Mouse (Mus musculus): ENCODE results near the gene Scfd2.

The Scfd2 gene

DNA sequence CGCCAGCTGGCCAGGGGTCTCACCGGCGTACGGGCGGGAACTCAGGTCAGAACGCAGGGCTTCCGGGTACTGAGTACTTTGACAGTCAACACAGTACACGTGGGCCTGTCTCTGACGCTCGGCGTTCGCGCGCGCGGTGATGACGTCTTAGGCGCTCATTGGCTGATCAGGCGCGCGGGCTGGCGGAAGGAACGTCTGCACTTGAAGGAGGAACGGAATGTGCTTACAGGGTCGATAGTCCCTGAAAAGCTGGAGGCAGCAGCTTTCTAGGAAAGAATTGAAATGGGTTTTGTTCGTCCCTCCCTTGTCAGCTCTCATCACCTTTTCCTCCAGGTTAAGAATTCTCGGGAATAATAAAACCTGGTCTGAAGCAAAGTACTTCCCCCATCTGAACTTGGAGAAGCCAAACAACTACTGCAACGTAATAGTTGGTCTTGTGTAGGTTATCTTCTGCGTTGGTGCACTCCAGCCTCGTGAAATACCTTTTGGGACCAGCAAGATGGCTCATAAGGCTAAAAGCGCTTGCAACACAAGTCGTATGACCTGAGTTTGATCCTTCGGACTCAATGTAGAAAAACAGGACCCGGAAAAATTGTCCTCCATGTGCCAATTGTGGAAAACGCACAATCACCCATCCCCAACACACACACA is at the start of gene Scfd2:
Gene Scfd2 (minus strand): TSS at position 130 of the 651 bp plus-strand sequence.
- DNase-seq (ENCODE audit: low read depth, low spot score): peak; percentile 98

DNA sequence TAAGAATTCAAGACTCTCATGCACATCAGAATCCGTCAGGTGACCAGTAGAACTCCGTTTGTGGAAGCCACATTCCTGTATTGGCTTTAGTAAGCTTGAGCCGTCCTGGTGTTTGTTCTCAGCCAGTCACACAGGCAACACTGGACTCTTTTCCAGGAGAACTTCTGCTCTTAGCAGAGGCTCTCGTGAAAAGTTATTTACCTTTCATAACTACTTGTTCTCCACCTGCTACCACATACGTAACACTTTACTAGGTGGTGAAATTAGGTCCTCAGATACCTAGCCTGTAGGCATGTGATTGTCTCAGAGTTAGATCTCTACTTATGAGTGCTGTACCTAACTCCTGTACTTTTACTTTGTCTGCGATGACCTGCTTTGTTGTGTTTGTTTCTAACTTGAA is 40.2 kb upstream of the Scfd2 start:
- DNase-seq (ENCODE audit: low read depth, low spot score): no peak

GRCm38 (mm10) chr5:74561151-74561550 is 29.6 kb upstream of the Scfd2 start:
- no peak for DNase-seq (ENCODE audit: low read depth, low spot score)

DNA sequence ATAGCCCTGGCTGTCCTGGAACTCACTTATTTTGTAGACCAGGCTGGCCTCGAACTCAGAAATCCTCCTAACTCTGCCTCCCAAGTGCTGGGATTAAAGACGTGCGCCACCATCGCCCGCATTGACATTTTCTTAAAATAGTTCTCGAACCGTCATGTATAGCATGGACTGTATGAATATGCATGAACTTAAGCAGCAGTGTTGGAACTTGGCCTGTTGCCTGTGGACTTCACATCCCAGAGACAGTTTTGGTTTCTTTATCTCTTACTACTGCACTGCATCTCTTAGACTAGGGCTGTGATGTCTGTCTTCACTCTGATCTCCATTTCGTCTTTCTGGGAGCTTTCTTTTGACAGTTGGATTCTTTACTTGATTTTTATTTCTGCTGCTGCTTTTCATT is 18.0 kb upstream of the Scfd2 start:
- peak; percentile 62 for DNase-seq (ENCODE audit: low read depth, low spot score)

- DNase-seq (ENCODE audit: low read depth, low spot score): no peak
Observed at GRCm38 (mm10) chr5:74545606-74546005, 14.0 kb upstream of the Scfd2 start.

DNA sequence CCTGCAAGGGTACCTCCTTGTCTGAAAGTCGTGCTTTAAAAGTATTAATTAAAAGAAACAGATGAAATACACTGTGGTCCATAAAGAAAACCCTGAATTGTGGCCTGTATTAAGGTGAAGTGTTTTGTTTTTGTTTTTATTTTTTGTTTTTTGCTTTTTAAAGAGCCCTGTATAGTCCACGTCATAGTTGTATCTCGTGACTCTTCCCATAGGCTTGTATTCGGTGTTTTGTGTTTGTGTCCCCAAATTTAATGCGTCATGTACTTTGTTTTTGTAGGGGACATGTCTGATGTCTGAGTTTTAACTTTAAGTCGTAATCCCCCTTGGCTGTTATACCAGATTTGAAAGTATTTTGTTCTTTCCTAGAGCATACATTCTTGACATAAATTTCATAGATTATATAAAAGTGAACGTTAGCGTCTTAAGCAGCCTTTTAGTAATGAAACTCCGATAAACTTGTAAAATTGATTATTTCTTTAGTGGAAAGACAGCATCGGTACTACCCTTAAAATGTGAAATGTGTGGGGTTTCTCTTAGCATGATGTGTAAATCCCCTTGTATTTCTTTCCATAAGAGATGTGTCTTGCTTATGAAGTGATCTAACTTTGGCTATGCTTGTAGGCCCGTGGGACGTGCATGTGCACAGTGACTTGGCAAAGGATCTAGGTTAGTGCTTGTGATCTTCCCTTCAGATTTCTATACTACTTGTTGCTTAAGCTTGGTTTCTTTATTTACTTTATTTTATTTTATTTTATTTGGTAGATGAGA is 4.8 kb upstream of the Scfd2 start:
- no peak for DNase-seq (ENCODE audit: low read depth, low spot score)

GRCm38 (mm10) chr5:74535240-74536021 is 3.9 kb upstream of the Scfd2 start, which contains the start of gene Fip1l1:
Gene Fip1l1 (plus strand): TSS chr5:74535449.
- peak; percentile 97 for DNase-seq (ENCODE audit: low read depth, low spot score)

DNA sequence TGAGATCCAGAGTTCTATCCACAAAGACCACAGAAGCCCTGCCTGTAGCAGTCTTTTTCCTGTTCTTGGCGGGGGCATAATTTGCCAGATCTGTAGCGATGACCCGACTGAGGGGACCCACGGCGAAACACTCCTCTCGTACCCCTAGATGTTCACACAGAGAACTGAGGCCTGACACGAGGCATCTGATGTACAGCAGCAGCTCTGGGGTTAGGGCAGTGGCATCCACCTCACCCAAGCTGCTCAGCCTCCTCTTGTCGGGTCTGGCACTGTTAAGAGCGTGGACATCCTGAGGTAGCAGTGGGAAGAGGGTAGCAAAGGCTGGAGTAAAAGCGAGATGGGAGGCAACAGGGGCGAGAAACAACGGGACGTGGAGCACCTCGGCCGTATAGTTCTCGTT is 774 bp downstream of the Scfd2 start:
- DNase-seq (ENCODE audit: low read depth, low spot score): no peak

- DNase-seq (ENCODE audit: low read depth, low spot score): no peak
Observed at GRCm38 (mm10) chr5:74527025-74527424, 4.5 kb downstream of the Scfd2 start.

- peak; percentile 92 for DNase-seq (ENCODE audit: low read depth, low spot score)
Observed at GRCm38 (mm10) chr5:74511686-74512085, 19.9 kb downstream of the Scfd2 start.

- peak; percentile 41 for DNase-seq (ENCODE audit: low read depth, low spot score)
Observed at GRCm38 (mm10) chr5:74492705-74493104, 38.9 kb downstream of the Scfd2 start.

DNA sequence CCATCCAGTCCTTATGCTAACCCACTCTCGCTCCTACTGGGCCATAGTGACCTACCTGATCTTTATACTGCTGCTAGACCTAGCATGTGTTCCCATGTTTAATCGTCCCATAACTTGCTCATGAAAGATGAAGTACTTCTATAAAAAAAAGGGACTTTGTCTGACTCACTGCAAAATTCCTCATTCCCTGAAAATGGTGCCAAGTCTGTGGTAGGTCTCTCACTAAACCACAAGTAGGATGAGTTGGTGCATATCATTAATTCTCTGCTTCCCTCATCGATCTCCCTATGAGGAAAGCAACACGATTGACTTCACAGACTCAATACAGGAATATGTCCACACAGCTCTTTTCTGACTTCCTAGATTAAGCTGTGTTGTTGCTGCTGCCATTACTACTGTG is 46.9 kb downstream of the Scfd2 start:
- DNase-seq (ENCODE audit: low read depth, low spot score): no peak

GRCm38 (mm10) chr5:74482633-74483032 is 48.9 kb downstream of the Scfd2 start:
- DNase-seq (ENCODE audit: low read depth, low spot score): peak; percentile 61

GRCm38 (mm10) chr5:74482034-74482433 is 49.5 kb downstream of the Scfd2 start:
- peak; percentile 37 for DNase-seq (ENCODE audit: low read depth, low spot score)

DNA sequence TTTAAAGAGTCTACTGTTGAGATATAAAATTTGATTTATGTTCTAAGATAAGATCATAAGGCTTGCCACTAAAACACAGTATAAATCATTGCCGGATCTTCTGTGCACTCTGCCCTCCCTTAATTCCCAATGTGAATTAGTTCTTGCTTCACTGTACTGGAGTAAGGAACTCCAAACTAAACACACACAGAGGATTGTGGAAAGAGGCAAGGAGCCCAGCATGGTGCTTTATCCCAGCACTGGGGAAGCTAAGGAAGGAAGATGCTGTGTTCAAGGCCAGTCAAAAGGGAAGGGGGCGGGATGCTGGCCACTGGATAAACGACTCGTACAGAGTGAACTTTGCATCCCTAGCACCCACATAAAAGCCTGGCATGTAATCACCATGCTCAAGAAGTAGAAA is 51.1 kb downstream of the Scfd2 start:
- DNase-seq (ENCODE audit: low read depth, low spot score): no peak

GRCm38 (mm10) chr5:74479947-74480346 is 51.6 kb downstream of the Scfd2 start:
- no peak for DNase-seq (ENCODE audit: low read depth, low spot score)

- DNase-seq (ENCODE audit: low read depth, low spot score): no peak
Observed at GRCm38 (mm10) chr5:74479157-74479556, 52.4 kb downstream of the Scfd2 start.

DNA sequence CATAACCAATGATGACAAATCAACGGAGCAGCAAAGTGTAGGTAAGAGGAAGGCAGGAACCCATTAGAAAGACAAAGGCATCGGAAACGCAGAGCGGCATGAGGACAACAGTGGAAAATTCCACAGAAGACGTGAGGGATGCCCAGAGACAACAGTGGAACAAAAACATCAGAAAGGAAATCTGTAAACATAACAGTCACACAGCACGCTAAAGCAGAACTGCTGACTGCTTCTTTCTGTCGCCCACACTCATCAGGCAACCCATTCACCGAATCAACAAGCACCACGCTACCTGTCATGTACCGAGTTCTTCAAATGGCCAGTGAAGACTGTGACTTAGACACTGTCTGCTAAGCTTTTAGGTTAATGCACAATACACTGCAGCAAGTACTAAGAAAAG is 55.0 kb downstream of the Scfd2 start:
- DNase-seq (ENCODE audit: low read depth, low spot score): no peak

DNA sequence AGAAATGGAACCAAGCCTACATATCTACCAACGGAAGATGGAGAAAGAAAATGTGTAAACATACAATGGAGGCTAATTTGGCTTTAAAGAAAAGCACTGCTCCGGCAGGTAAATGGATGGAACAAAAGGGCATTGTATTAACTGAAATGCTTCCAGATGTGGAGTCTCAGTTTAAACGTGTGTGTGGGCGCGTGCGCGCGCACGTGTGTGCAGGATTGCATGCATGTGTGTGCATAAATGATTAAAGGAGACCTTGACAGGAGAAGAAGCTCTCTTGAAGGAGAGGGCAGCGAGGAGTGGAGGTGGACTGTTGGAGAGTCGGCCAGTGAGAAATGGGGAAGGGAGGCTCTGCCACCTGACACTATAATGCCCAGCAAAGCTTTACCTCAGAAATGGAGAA is 58.4 kb downstream of the Scfd2 start:
- no peak for DNase-seq (ENCODE audit: low read depth, low spot score)

- no peak for DNase-seq (ENCODE audit: low read depth, low spot score)
Observed at GRCm38 (mm10) chr5:74470819-74471218, 60.7 kb downstream of the Scfd2 start.

DNA sequence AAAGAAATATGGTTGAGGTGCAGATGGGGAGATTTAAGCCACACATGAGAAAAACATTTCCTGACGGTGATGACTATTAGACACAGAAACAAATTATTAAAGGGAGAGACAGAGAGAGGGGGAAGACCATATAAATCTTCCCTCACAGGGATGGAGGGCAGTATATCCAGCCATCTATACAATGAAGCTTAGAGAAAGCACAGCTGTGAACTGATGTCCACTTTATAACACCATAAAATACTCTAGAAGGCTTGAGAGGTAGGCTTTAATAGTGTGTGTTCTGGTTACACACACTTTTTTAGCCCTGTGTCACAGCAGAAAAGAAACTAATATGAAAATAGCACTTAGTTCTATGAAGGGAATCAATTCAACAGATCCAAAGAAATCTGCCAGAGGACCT is 61.9 kb downstream of the Scfd2 start:
- DNase-seq (ENCODE audit: low read depth, low spot score): no peak

GRCm38 (mm10) chr5:74467753-74468152 is 63.8 kb downstream of the Scfd2 start:
- DNase-seq (ENCODE audit: low read depth, low spot score): no peak
